Mouse (Mus musculus) v-Abl transformed pro-B cells (cell line): ENCODE results near the gene Uhrf1bp1.

Source experiments
- in situ Hi-C, 2 experiments: fragments of 400-800 bp; cut with MboI; formaldehyde crosslinking; loops; one replicate each; pipeline ENCODE4 v1.15.1; 2025; ENCODE audit not compliant: unreplicated experiment in 2 of 2

Uhrf1bp1 gene

DNA sequence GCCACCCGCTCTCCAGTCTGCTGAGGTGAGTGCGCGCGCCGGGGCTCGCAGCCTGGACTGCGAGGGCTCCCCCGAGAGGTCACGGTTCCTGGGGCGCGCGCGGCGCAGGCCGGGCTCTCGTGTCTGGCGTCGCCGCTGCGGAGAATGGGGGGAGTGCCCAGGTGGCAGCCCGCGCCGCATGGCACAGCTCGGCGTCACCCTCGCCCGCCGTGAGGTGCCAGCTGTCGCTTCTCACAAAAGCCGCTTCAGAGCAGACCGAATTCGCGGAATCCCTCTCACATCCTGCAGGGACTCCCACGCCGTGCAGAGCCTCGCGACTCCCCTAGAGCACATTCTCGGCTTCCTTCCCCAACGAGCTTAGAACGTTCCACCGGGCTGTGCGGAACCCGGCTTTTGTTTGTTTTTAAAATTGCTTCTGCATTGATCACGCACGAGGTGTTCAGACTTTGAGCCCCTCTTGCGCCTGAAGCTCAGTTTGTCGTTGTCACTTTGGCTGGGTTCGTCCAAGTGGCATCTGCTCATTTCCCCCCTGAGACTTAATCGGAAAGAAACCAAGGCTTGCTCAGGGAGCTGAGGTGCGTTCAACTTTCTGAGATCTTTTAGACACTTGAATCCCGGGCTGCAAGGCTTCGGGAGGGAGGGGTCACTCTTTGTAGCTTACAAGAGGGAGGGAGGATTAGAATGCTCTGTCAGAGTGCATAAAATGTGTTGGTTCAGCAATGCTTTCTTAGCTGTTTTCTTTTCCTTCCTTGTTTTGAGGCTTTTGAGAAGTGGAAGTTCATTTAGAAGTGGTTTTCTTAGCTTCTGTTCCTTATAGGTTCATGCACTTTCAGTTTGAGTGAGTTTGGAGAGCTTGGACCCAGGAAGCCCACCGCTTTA is 53.6 kb downstream of the Uhrf1bp1 start, which contains the start of gene Taf11:
Gene Taf11 (minus strand): TSS at position 223 of the 879 bp plus-strand sequence.
- in situ Hi-C loops: loop anchor here (5.0 to 10.0 kb wide), 3 partner anchors 68 to 165 kb away; partner anchors contain the start of gene Snrpc (in 1 of the 2)

DNA sequence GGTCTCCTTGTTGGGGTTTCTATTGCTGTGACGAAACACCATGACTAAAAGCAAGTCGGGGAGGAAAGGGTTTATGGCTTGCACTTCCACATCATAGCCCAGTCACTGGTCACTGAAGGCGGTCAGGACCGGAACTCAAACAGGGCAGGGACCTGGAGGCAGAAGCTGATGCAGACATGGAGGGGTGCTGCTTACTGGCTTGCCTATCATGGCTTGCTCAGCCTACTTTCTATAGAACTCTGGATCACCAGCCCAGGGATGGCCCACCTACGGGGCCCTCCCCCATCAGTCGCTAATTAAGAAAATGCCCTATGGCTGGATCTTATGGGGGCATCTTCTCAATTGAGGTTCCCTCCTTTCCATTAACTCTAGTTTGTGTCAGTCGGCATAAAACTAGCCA is 55.1 kb downstream of the Uhrf1bp1 start:
- in situ Hi-C loops: no loop called here

DNA sequence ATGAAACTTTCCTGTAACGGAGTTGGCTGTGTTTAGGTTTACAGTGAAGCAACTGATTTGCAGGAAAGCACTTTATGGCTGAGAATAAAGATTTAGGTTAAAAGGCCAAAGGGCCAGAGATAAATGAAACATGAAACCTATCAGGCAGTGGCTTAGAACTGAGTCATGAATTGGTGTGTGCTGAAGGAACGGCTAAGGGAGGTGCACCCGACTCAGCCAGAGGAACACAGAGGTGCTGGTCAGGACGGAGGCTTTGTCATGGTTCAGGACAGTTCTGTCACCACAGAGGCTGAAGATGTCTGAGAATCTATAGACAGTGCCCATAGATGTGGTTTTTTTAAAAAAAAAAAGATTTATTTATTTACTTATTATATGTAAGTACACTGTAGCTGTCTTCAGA is 58.5 kb downstream of the Uhrf1bp1 start:
- in situ Hi-C loops: no loop called here

DNA sequence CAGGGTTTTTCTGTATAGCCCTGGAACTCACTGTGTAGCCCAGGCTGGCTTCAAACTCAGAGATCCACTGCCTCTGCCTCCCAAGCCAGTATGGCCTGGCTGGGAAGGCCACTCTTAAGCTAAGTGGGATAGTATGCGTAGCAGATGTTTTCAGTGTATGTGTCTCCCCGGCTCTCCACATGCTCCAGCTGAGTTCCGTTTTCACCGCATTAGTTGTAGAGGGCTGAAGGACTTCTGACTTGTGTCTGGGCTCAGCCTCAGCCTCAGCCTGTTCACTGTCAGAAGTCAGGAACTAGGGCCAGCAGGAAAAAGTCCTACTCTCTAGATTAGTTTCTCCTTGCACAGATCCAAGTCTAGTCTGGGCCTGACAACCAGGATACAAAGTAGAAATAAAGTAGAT is 60.1 kb downstream of the Uhrf1bp1 start:
- in situ Hi-C loops: no loop called here

DNA sequence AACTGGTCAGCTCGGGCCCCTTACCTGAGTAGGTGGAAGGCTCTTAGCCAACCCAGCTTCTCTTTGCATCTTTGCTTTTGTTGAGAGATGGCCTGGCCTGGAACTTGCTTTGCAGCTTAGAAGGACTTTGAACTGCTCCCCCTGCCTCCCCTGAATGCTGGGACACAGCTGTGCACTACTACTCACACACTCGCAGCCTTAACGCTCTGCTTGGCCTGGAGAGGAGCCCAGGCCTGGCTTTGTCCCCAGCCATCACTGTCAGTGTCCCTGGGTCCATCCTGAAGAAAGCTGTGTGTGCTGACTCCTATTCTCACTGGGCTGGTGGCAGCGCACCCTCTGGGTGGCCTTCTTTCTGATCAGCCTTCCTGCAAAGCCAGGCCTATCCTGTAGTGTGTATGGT is 64.4 kb downstream of the Uhrf1bp1 start:
- in situ Hi-C loops: no loop called here

DNA sequence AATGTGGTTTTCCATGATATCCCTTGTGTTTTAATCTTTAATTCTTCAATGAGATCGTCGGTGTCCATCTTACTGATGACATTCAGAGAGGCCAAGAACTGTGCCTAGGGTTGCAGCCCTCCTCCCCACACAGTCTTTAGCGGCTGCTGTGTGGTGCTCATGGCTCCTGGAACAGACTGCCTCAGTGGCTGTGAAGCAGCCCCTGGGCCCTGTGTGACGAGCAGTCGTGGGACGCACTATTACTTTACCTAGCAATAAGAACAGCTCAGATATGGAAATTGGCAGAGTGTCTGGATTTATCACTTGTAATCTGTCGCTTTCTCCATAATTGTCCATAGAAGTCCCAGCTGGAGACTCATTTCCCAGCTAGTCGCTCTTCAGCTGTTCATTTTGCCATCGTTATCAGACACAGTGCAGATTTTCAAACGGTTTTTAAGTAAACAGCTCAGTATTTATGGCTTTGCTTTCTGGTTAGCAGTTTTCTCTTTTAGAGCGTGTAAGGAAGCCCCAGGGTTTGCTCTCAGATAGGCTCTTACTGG is 66.0 kb downstream of the Uhrf1bp1 start:
- in situ Hi-C loops: no loop called here

- in situ Hi-C loops: loop anchor here in 1 of 2 experiments (25.0 kb wide), 1 partner anchor 1538 kb away; no protein-coding TSS in a partner anchor
Measured at GRCm38 (mm10) chr17:27925054-27925453, 68.8 kb downstream of the Uhrf1bp1 start.

DNA sequence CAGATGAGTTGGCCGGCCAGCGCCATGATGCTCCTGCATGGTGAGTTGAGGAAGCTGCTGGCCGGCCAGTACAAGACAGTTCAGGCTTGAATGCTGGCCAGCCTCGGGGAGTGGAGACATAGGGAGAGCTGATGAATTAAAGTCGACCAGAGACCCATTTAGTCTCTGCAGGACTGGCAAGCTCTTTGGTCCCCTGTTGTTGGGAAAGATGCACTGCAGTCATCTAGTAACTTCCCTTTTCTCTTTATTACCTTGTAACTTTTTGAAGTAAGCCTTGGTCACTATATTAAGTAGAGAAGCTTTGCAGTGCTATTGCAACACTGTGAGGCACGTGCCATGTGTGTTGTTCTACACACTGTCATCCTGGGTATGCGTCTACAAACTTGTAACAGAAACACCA is 69.3 kb downstream of the Uhrf1bp1 start:
- in situ Hi-C loops: loop anchor here in 1 of 2 experiments (25.0 kb wide), 1 partner anchor 1538 kb away; no protein-coding TSS in a partner anchor

DNA sequence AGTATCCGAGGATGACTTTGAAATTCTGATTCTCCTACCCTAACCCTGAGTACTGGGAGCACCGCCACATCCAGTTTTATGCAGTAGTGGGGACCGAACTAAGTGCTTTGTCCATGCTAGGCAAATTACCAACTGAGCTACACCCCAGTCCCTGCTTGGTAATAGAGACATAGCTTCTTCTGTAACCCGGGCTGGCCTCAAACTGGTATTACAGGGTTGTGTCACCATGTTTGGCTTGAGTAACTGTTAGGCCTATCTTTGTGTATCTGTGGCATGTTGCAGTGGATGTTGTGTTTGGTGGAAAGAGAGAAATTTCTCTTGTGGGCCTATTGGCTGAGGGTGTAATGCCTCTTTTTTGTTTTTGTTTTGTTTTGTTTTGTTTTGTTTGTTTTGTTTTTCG is 74.0 kb downstream of the Uhrf1bp1 start:
- in situ Hi-C loops: loop anchor here in 1 of 2 experiments (25.0 kb wide), 1 partner anchor 1543 kb away; no protein-coding TSS in a partner anchor

DNA sequence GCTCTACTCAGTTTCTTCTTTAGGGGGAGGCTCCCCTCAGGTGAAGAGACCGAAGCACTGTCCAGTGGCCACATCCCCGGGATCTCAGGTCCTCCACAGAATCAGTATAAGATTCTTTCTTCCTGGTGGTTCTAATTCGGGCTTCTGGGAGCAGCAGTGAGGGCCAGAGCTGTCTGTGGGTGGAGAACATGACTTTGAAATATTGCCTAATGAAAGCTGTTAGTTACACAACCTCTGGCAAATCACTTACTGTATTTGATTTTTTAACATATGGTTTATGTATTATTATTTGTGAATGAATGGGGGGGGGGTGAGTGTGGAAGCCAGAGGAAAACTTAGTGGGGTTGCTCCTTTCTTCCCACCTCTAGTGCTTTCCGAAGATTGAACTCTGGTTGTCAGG is 75.6 kb downstream of the Uhrf1bp1 start:
- in situ Hi-C loops: loop anchor here in 1 of 2 experiments (25.0 kb wide), 1 partner anchor 1545 kb away; no protein-coding TSS in a partner anchor

DNA sequence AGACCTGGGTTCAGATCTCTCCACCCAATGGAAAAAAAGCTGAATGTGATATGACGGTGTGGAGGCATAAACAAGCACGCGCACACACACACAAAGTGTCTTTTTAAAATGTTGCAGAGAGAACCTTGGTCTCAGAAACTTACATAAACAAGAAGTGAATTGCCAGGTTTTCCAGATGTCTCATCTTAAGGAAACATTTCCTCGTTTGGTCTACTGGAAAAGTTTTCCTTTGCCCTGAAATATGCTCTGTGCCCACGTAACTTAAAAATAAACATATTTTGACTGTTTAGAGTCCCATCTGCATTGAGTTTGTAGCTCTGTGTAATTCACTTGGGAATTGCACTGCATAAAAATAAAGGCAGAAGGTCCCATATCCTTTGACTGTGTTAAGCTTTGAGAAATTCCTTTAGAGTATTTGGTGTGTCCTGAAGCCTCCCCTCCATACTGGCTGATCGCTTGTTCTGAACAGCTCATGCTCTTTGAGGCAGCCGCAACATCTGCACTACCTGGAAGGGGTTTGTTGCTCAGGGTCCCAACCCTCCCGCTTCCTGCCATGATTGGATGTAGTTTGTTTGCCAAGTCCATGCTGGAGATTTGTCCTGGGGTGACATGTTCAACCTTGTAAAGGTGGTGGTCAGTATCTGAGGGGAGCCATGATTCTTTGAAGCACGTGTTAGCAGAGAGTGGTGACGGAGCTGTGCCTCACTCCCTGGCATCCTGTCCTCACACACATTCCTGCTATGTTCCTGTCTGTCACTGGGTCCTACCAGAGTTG is 78.1 kb downstream of the Uhrf1bp1 start:
- in situ Hi-C loops: loop anchor here in 1 of 2 experiments (25.0 kb wide), 1 partner anchor 1547 kb away; no protein-coding TSS in a partner anchor

GRCm38 (mm10) chr17:27935091-27935490 is 78.8 kb downstream of the Uhrf1bp1 start:
- in situ Hi-C loops: loop anchor here in 1 of 2 experiments (25.0 kb wide), 1 partner anchor 1548 kb away; no protein-coding TSS in a partner anchor

- in situ Hi-C loops: loop anchor here in 1 of 2 experiments (25.0 kb wide), 1 partner anchor 1550 kb away; no protein-coding TSS in a partner anchor
Measured at GRCm38 (mm10) chr17:27937054-27937615, 80.9 kb downstream of the Uhrf1bp1 start.

DNA sequence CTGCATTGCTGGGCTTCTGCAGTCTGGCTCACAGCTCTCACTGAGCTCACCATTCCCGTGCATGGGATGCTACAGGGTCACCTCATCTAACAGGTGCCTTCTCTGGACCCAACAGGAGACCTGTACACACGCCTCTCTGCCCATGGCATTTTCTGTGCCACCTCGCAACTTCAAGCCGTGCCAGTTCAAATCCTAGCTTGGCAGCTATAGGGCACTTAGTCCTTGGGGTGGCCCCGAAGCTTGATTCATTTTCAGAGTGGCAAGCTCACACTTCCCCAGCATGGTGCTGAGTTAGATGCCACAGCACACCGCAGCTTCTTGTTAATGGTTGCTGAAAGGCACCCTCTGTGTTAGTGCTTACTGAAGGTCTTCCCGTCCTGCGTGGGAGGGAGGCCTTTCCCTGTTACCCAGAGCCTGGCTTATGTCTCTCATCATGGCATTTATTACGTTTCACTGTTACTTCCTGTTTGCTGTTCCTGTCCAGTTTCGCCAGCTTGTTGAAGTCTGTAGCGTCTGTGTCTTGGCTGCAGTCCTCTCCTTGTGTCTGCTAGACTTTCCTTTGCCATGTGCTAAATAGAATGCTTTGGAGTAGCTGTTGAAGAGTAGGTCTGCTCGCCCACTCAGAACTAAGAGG is 82.0 kb downstream of the Uhrf1bp1 start:
- in situ Hi-C loops: loop anchor here in 1 of 2 experiments (25.0 kb wide), 1 partner anchor 1551 kb away; no protein-coding TSS in a partner anchor

- in situ Hi-C loops: loop anchor here in 1 of 2 experiments (25.0 kb wide), 1 partner anchor 1552 kb away; no protein-coding TSS in a partner anchor
Measured at GRCm38 (mm10) chr17:27939028-27939427, 82.8 kb downstream of the Uhrf1bp1 start.

DNA sequence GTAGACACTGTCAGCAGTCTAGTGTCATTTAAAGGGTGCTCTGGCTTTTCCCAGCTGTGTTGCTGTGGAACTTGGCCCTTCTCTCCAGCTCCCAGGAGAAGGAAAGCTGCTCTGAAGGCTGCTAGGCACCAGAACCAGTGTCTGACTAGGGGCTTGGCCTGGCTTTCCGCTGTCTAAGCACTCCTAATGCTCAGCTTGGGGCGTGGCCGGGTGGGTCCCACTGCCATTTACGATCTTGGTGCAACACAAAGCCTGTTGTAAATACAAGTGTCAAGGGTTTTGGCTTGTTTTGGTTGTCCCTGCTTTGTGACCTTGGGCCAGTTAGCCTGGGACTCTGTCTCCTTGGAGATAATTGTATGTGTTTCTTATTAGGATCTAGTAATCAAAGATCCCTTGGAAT is 84.1 kb downstream of the Uhrf1bp1 start:
- in situ Hi-C loops: loop anchor here in 1 of 2 experiments (25.0 kb wide), 1 partner anchor 1553 kb away; no protein-coding TSS in a partner anchor

DNA sequence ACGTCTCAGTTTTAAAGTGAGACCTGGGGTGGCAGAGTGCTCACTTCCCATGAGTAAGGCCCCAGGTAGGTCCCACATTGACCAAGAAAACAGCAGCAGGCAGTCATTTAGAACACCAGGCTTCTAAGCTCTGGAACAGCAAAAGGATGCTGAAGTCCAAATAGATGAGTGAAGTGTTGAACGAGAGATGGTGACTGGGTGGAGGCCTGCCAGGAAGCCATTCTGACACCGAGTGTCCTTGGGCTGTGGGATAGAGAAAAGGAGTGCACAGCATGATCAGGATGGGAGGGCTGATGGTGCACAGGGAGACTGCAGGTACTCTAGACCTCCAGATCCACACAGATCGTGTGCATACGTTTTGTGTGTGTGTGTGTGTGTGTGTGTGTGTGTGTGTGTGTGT is 84.9 kb downstream of the Uhrf1bp1 start:
- in situ Hi-C loops: loop anchor here in 1 of 2 experiments (25.0 kb wide), 1 partner anchor 1554 kb away; no protein-coding TSS in a partner anchor

GRCm38 (mm10) chr17:27941698-27942097 is 85.5 kb downstream of the Uhrf1bp1 start:
- in situ Hi-C loops: loop anchor here in 1 of 2 experiments (25.0 kb wide), 1 partner anchor 1554 kb away; no protein-coding TSS in a partner anchor

DNA sequence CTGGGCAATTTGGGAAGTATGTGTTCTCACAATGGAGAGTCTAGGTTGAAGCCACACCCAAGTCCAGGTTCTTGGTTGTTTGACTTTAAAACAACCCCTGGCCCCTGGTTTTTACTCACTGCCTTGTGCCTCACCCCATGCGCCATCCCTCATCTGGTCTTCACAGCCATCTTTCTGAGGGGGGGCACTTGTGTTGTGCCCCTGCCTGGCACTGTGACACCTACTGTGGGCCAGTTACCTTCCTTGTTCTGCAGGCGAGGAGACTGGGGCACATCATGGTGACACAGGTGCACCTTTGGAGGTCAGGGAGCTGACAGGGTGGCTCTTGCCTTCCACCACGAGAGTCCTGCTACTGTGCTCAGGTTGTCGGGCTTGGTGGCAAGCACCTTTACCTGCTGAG is 85.9 kb downstream of the Uhrf1bp1 start:
- in situ Hi-C loops: loop anchor here in 1 of 2 experiments (25.0 kb wide), 1 partner anchor 1555 kb away; no protein-coding TSS in a partner anchor
